Mouse (Mus musculus): ENCODE data around the gene Agpat3. TPM values are rescaled to one million over a fixed set of nuclear protein-coding genes. Genes with fewer than 3 reads are reported as not detected.
A peak's percentile ranks its signal among the peaks of the same experiment; 100 is the strongest.

The Agpat3 gene
- total RNA-seq (2021) = 100 to 1,000 TPM; 251 to 263 TPM

DNA sequence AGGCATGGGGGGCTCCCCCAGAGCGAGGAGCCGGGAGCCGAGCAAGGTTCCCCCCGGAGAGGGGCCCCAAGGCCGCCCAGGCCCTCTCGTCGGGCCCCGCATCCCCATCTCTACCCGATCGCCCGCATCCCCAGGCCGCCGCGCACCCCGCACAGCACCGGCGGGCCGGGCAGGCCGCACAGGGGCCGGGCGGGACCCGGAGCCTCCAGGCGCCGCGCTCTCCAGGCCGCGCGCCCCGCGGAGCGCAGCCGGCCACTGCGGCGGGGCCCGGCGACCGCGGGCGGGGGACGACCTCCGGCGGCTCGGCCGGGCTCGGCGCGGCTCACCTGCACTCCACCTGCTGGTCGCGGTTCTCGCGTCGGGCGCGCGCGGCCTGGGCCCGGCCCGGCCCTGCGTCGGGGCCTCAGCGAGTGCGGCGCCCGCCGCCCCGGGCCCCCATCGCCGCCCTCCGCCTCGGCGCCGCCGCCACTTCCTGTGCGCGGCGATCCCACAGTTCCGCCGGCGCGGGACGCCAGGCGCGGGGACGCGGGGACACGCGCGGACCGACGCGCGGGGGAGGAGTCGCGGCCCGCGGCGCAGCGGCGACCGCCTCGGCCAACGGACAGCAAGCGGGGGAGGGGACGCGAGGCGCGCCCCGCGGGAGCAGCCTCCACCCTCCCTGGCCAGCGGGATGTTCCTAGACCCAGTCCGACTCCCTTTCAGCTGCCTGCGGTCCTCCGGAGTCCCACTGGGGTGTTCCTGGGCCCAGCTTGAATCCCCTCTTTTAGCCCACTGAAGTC is at the start of gene Agpat3:
Gene Agpat3, minus strand, starts transcription at position 603 of the 779 bp plus-strand sequence.
- intact Hi-C loops (cut with DNase I) = loop anchor here (5.0 kb wide), 2 partner anchors 40 to 70 kb away; no protein-coding TSS in a partner anchor
- peak in 1 of 2 experiments; percentile 84 for DNase-seq (ENCODE audit: extremely low spot score in 1 of 2, low spot score in 2 of 2)

DNA sequence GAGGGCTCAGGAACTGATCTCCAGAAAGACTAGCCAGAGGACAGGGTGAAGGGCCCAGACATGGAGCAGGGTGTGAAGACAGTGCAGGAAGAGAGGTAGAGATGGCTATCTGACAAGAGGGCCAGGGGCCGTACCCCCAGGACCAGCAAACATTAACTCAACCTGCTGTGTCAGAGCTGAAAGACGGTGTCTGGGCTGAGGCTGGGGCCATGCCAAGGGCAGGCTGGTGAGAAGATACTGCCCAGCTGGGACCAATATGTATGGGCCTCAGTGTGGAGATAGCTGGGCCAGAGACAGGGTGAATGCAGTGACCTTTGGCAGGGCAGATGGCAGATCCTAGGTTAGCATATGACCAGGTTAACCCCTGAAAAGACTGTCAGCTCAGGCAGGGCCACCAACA is 48.8 kb upstream of the Agpat3 start:
- intact Hi-C loops (cut with DNase I) = loop anchor here (5.0 kb wide), 1 partner anchor 209 kb away; no protein-coding TSS in a partner anchor
- DNase-seq (ENCODE audit: extremely low spot score in 1 of 2, low spot score in 2 of 2) = no peak

DNA sequence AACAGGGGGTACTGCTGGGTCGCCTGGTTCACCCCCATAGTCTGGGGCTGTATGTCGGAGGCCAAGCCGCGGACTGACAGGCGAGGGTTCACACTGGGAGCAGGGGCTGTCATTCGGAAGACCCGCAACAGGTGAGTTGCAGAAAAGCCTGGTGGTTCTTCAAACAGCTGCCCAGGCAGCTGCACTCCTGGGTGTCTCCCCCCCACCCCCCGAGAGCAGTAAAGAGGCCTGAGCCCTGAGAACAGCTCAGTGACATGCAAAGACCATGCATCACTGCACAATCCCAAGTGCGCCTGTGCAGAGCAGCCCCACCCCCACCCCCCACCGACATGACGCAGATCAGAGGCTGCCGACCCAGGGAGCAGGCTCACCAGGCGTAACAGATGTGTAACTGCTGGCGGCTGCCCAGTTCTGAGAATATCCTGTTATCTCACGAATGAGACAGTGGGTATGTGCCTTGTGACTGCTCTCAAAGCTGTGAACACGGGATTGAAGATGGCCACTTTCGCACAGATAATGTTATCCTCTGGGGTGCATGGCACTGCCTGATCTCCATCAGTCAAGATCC is 46.9 kb upstream of the Agpat3 start:
- DNase-seq (ENCODE audit: extremely low spot score in 1 of 2, low spot score in 2 of 2) = peak in 1 of 2 experiments; percentile 79
- intact Hi-C loops (cut with DNase I) = no loop called here

DNA sequence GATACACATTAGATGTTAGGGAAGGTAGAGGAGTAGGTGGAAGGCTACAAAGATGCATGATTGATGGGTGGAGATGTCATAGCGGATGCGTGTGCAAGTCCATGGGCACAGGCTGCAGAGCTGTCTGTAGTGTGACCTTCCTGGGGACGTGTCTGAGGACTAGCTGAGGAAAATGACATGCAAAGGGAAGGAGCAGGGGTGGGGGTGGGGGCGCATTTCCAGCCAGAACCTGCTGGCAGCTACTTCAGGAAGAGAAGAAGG is 44.3 kb upstream of the Agpat3 start:
- intact Hi-C loops (cut with DNase I) = no loop called here
- DNase-seq (ENCODE audit: extremely low spot score in 1 of 2, low spot score in 2 of 2) = no peak

DNA sequence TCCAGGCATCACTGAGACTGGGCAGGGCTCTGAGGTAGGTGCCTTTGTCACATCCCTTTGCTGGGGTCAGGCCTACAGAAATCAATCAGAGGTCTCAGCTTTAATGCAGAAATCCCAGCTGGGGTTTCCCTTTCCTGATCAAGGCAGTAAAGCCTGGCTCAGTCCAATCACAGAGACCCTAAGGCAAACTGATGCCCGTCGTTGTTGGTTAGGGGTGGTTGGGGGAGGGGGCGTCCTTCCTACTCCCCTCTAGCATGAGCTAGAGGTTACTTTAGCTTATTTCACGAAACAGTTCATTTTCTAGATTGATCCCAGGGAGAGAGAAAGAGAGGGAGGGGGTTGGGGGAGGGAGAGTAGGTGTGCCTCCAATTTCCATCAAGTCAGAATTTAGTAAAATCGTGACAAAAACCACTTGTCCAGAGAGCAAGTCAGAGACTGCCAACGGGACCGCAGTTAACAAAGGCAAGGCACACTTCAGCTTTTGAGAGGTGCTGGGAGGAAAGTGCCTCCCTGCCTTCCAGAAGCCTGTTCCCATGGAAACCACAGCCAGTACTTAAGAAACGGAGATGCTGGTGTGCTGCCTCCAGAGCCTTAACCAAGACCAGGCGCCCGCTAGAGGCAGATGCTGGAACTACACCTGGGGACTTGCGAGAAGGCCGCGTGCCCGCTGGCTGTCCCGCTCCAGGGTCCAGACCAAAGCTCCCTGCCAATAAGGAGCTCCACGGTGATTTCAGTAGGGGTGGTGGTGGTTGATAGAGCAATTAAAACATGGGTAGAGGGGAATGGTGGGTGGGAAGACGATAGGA is 43.7 kb upstream of the Agpat3 start:
- intact Hi-C loops (cut with DNase I) = no loop called here
- peak; percentile 95 for DNase-seq (ENCODE audit: extremely low spot score in 1 of 2, low spot score in 2 of 2)

DNA sequence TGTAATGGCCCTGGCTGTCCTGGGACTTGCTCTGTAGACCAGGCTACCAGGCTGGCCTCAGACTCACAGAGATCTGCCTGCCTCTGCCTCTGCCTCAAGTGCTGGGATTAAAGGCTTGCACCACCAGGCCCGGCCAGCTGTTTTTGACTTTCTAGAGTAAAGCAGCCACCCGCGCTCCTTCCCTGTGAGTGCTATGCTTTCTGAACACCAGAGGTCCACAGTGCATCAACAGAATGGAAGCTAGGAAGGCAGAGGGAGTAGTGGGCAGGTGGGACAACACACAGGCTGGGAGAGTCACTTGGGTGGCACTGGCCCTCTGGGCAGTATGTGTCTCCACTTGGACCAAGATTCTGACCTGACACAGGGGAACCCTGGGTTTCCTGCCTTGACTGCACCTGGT is 43.1 kb upstream of the Agpat3 start:
- DNase-seq (ENCODE audit: extremely low spot score in 1 of 2, low spot score in 2 of 2) = no peak
- intact Hi-C loops (cut with DNase I) = no loop called here

DNA sequence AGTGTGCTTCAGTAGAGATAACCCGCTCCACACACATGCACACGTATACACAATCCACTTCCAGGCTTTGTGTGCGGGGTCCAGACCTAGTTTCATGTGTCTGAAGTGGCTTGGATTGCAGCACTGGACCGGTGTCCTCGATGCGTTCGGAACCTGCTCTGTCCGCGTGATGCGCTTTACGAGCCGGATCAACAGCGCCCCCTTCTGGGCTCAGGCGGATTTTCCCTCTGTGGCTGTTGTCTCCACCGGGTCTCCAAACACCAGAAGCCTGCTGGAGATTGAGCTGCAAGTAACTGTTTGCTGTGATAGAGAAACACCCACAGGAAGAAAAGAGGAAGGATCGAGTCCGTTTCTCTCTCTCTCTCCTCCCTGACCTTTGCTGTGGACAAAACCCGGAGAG is 39.8 kb upstream of the Agpat3 start:
- DNase-seq (ENCODE audit: extremely low spot score in 1 of 2, low spot score in 2 of 2) = peak; percentile 79 to 86
- intact Hi-C loops (cut with DNase I) = loop anchor here (5.0 kb wide), 2 partner anchors 40 to 115 kb away; partner anchors contain the start of gene Agpat3

DNA sequence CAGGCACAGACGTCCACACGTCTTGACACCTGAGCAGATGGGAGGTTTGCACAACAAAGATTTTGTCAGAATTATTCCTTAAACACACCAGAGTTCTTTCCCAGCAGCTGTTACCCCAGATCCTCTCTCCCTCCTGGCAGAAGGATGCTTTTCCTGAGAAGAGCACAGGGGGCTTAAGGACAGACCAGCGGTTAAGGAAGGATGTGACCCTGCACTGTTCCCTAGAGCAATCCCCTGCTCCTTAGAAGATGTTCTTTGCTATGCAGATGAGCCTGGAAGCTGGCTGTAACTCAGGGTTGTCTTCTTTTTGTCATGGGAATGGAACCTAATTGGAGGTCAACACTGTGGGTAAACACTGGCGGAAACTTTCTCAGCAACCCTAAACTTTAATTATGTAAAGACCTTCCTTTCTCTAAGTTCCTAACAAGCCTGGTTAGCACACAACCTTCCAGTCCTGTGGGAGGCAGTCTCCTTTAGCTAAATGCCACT is 38.7 kb upstream of the Agpat3 start:
- intact Hi-C loops (cut with DNase I) = loop anchor here (5.0 kb wide), 2 partner anchors 39 to 114 kb away; partner anchors contain the start of gene Agpat3
- DNase-seq (ENCODE audit: extremely low spot score in 1 of 2, low spot score in 2 of 2) = no peak

DNA sequence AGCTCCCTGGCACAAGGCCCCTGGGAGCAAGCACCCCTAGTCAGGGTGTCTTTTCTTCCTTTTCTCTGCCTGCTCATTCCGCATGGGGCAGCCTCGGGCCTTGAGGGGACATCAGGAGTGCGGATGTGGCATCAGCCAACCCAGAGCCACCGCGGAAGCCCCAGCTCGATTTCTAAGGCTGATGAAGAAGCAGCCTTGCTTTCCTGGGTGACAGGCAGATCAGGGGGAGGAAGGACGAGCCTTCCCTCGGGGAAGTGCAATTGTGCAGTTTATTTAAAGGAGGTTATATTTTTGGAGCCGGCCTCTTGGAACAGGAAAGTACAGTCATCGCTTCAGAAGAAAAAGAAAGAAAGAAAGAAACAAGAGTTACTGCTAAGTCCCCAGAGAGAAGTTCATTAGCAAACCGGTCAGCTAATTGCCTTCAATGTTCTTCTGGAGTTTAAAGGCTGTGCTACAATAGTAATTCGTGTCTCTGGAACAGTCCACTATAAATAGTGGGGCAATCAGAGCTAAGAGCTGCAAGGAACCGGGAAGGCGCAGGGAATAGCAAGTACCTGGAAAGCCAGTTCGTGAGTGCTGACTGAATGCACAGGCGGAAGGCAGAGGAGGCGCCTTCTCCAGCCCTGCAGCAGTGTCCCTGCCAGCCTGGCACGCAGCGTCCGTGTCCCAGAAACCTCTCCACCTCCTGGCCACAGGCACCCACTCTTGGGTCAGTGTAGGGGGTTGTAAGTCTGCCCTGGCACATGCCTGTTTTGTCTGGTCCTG is 36.1 kb upstream of the Agpat3 start:
- intact Hi-C loops (cut with DNase I) = no loop called here
- peak; percentile 61 to 62 for DNase-seq (ENCODE audit: extremely low spot score in 1 of 2, low spot score in 2 of 2)

DNA sequence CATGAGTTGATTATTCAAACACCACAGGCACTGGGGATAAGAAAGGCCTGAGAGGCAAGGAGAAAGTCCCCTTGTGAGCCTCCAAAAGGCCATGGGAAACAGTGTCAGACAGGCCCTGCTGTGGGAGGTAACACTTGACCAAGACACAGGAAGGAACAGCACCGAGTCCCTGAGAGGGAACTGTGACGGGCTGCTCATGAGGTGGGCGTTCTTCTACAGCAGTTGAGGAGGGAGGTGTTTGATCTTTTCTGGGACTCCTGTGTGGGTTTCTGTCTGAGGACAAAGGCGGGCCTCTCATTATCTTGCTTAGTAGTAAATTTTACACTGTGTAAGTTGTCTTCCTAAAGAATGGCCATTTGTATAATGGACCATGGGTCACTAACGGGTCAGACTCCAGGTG is 33.2 kb upstream of the Agpat3 start:
- intact Hi-C loops (cut with DNase I) = no loop called here
- DNase-seq (ENCODE audit: extremely low spot score in 1 of 2, low spot score in 2 of 2) = no peak

DNA sequence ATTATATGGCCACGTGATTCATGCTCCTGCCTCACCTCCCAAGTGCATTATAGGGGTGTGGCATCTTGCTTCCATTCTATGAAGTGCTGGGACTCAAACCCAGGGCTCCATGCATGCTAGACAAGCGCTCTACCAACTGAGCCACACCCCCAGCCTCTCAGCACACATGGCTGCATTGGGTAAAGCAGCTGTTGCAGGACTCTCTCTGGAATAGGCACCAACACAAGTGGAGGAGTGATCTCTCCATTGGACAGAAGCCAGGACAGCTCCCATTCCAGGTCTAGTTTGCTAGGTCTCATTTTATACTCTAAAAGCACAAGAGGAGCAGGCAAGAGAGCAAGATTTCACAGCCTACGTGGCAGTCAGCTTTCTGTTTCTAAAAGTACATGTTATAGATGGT is 31.3 kb upstream of the Agpat3 start:
- intact Hi-C loops (cut with DNase I) = no loop called here
- no peak for DNase-seq (ENCODE audit: extremely low spot score in 1 of 2, low spot score in 2 of 2)

DNA sequence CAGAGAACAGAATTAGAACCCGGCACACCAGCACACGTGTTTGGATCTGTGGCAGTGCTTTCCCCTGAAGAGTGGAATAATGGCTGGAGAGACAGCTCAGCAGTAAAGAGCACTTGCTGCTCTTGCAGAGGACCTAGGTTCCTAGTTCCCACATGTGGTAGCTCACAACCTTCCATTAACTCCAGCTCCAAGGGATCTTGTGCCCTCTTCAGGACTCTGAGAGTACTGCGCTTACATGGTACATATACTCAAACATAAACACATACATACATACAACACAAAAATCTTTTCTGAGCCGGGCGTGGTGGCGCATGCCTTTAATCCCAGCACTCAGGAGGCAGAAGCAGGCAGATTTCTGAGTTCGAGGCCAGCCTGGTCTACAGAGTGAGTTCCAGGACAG is 26.2 kb upstream of the Agpat3 start:
- intact Hi-C loops (cut with DNase I) = no loop called here
- DNase-seq (ENCODE audit: extremely low spot score in 1 of 2, low spot score in 2 of 2) = no peak

DNA sequence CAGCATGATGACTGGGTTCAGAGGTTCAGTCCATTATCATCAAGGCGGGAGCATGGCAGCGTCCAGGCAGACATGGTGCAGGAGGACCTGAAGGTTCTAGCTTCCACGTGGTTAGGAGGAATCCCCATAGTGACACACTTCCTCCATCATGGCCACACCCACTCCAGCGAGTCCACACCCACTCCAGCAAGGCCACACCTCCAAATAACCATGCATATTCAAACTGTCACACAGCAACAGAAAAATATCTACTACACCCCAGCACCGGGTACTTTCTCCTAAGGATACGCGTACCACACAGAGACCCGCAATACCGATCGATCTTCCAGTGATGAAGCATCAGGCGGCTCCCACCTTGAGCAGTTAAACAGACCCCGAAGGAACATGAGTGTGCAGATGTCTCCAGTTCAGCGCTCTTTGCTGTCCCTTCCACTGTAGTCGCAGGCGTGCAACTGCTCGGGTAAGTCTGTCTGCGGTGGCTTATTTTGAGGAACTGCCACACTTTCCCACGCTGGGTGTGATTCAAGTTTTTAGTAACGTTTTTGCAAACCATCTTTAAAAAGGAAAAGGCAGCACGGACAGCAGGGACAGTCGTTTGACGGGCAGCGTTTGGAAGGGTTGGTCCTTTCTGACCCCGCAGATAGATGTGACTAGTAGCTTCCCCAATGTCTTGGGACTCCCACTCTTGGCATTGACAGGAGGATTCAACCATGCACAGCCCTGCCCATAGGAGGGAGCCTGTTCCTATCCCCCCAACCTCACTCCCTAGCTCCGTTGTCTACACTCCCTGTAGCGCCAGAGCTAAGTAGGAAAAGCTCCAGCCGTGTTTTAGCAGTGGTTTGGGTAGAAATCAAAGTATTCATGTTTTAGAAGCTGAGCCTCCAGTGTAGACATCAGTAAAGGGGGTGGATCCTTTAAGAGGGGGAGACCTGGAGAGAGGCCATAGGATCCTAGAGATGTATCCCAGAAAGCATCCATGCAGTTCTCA is 20.7 kb upstream of the Agpat3 start:
- intact Hi-C loops (cut with DNase I) = no loop called here
- DNase-seq (ENCODE audit: extremely low spot score in 1 of 2, low spot score in 2 of 2) = no peak

DNA sequence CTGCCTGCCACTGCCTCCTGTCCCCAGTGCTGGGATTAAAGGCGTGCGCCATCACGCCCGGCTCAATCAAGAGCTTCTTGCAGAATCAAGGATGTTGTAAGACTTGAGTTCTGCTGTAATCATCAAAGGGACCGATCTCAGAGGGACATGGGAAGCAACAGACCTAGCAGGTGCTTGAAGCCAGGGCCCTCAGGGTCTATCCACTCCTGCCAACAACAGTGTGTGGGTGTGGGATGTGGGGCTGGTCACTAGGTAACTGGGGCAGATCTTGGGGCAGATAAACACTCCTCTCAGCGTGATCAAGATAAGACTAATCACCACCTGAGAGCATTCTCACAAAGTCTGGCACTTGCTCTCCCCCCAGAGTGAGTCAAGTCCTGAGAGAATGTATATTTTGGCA is 19.5 kb upstream of the Agpat3 start:
- intact Hi-C loops (cut with DNase I) = no loop called here

DNA sequence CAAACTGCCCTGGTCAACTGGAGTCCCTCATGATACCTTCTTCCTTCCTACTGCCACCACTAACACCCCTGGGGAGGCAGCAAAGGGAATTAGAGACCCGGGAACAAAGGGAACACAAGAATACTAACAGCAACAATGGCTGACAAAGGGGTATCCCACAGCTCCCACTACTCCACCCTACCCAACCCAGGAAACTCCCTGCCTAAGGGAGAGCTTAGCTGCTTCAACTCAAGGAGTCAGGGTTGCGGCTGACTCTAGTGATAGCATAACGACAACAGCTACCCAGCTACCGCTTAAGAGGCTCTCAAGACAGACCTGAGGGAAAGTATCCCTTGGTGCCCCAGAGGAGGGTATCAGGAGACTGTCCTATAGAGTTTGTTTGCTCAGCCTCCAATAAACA is 15.3 kb upstream of the Agpat3 start:
- DNase-seq (ENCODE audit: extremely low spot score in 1 of 2, low spot score in 2 of 2) = no peak
- intact Hi-C loops (cut with DNase I) = no loop called here

More for the DNA sequence above, 19.5 kb upstream of the Agpat3 start:
- no peak for DNase-seq (ENCODE audit: extremely low spot score in 1 of 2, low spot score in 2 of 2)

DNA sequence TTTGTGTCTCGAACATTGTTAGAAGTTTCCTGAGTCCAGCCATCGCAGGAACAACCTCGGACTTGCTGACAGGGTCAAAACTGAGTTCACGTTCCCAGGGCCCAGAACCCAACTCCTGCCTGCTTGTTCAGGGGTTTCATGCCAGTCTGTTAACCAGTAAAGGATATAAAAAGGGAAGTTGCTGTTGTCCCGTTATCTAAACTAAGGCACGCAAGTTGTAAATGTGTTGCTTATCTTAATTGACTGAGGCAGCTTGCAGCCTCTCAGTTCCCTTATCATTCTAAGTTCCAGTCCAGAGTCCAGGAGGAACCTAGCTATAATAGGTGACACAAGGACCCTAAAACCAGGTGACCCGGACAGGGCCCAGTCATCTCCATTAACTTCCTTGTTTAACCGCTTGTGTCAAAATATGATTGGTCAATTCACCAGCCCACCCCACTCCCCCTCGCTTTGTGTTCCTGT is 14.6 kb upstream of the Agpat3 start:
- intact Hi-C loops (cut with DNase I) = no loop called here
- no peak for DNase-seq (ENCODE audit: extremely low spot score in 1 of 2, low spot score in 2 of 2)

DNA sequence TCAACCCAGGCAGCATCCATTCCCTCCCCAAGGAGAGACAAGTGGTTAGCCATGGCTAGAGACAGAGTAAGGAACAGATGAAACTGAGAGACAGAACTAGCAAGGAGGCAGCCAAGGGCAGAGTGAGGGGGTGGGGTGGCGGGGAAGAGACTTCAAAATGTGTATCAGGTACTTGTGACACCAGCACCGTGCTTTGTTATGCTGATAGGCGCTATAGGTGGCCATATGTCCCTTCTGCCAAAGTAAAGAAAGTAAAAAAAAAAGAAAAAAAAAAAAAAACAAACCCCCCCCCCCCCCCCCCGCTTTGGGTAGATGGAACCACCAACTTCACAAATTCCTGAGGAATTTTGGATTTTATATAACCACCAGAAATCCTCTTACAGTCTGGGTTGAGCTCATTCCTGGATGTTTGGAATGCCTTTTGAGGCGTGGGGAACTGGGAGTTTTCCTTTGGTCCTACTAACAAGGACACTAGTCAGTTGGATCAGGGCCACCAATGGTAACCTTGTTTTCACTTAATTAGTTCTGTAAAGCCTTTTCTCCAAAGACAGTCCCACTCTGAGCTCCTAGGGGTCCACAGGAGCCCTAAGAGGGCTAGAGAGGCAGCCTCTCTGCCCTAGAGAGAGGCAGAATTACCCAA is 14.0 kb upstream of the Agpat3 start:
- intact Hi-C loops (cut with DNase I) = no loop called here
- DNase-seq (ENCODE audit: extremely low spot score in 1 of 2, low spot score in 2 of 2) = no peak
